Mouse (Mus musculus) ovary, postnatal 10 days (tissue): ENCODE measurements at regions not wholly inside any gene's neighbourhood (a gene's known extent, or its start where the extent isn't known, plus 50 kb on each side); places are given as distances from the start of the nearest gene placed in this dataset.

Experiments
- DNase-seq: peaks from one replicate; pipeline ENCODE4 v3.0.0; 2022; ENCODE audit warnings: low spot score

GRCm38 (mm10) chr3:58311104-58311685 lies 103.3 kb upstream of the Tsc22d2 start:
- DNase-seq: no peak

- DNase-seq: no peak
These were observed 101.9 kb upstream of the Tsc22d2 start for GRCm38 (mm10) chr3:58312623-58313022.

- DNase-seq: no peak
These were observed 99.3 kb upstream of the Tsc22d2 start for GRCm38 (mm10) chr3:58315236-58315635.

GRCm38 (mm10) chr3:58317240-58317639 lies 97.3 kb upstream of the Tsc22d2 start:
- DNase-seq: no peak

GRCm38 (mm10) chr3:58318756-58319155 lies 95.8 kb upstream of the Tsc22d2 start:
- no peak for DNase-seq

- no peak for DNase-seq
These were observed 95.1 kb upstream of the Tsc22d2 start for GRCm38 (mm10) chr3:58319463-58319862.

GRCm38 (mm10) chr3:58320812-58321211 lies 93.7 kb upstream of the Tsc22d2 start:
- no peak for DNase-seq

- no peak for DNase-seq
These were observed 92.2 kb upstream of the Tsc22d2 start for GRCm38 (mm10) chr3:58322322-58322721.

- DNase-seq: no peak
These were observed 86.8 kb upstream of the Tsc22d2 start for GRCm38 (mm10) chr3:58327721-58328120.

- DNase-seq: no peak
These were observed 84.3 kb upstream of the Tsc22d2 start for GRCm38 (mm10) chr3:58330186-58330585.

- no peak for DNase-seq
These were observed 80.5 kb upstream of the Tsc22d2 start for GRCm38 (mm10) chr3:58333997-58334396.

- DNase-seq: no peak
These were observed 79.2 kb upstream of the Tsc22d2 start for GRCm38 (mm10) chr3:58335277-58335676.

GRCm38 (mm10) chr3:58336135-58336534 lies 78.4 kb upstream of the Tsc22d2 start:
- no peak for DNase-seq

- DNase-seq: no peak
These were observed 77.9 kb upstream of the Tsc22d2 start for GRCm38 (mm10) chr3:58336590-58336989.

GRCm38 (mm10) chr3:58338976-58339375 lies 75.5 kb upstream of the Tsc22d2 start:
- no peak for DNase-seq

- no peak for DNase-seq
These were observed 72.4 kb upstream of the Tsc22d2 start for GRCm38 (mm10) chr3:58342096-58342495.

GRCm38 (mm10) chr3:58362563-58362962 lies 52.0 kb upstream of the Tsc22d2 start:
- no peak for DNase-seq

- DNase-seq: no peak
These were observed 50.0 kb upstream of the Tsc22d2 start for GRCm38 (mm10) chr3:58364526-58364925.
